Comparison of ENCODE assay signal across 33 mouse cellular contexts in genomic region chrX:136543956-136544355, GRCm38 (mm10). TPM values are rescaled to one million over a fixed set of nuclear protein-coding genes. Genes with fewer than 3 reads are reported as not detected.
"Had no signal": no experiment of that assay in that cellular context is flagged by ENCODE, and none has a peak within 500 bp of the region (broad histone marks: within the 10 kb centered on the region; RNA-seq: fewer than 3 reads in every experiment).

Gene Kir3dl2, minus strand, starts transcription at chrX:136544056.

RNA-seq across cellular contexts. Expression of gene Kir3dl2, which starts in this region (rescaled TPM):
- total RNA-seq: heart, postnatal 10 days; heart, postnatal 14 days; heart, postnatal 25 days; heart, postnatal 36 days; heart, postnatal 4 days; hematopoietic stem cell, adult 5-6 weeks; hindbrain, postnatal 0 days; layer of hippocampus, adult 18-20 months; layer of hippocampus, adult 2 months; left cerebral cortex, adult 2 months had no signal
- polyA plus RNA-seq: heart, embryonic 11.5 days; heart, embryonic 12.5 days; heart, embryonic 13.5 days; heart, embryonic 14.5 days; heart, embryonic 15.5 days; heart, embryonic 16.5 days; heart, postnatal 0 days; hindbrain, embryonic 10.5 days; hindbrain, embryonic 11.5 days; hindbrain, embryonic 12.5 days; hindbrain, embryonic 13.5 days; hindbrain, embryonic 14.5 days; inflammation-experienced regulatory T-cells, adult 6 months; intestine, embryonic 14.5 days; intestine, embryonic 15.5 days; intestine, embryonic 16.5 days; intestine, postnatal 0 days; kidney, adult 2 months; kidney, embryonic 14.5 days; kidney, embryonic 15.5 days; kidney, embryonic 16.5 days; kidney, postnatal 0 days; large intestine, adult 2 months had no signal
